Mouse (Mus musculus) retina, embryonic 14.5 days (tissue): ENCODE measurements around the gene Golga7b.

Experiments
- DNase-seq: peaks from one replicate; pipeline ENCODE4 v3.0.0-alpha.2; 2015; ENCODE audit warnings: low spot score

Gene Golga7b

GRCm38 (mm10) chr19:42247519-42247918 is at the start of gene Golga7b:
Golga7b (plus strand) TSS chr19:42247574.
- DNase-seq = no peak

- peak; percentile 51 for DNase-seq
Measured at GRCm38 (mm10) chr19:42198026-42198425, 49.3 kb upstream of the Golga7b start.

- peak; percentile 20 for DNase-seq
Measured at GRCm38 (mm10) chr19:42201696-42202381, 45.5 kb upstream of the Golga7b start, which contains the start of gene Sfrp5. Sfrp5 (minus strand) TSS chr19:42202252.

- DNase-seq = no peak
Measured at GRCm38 (mm10) chr19:42202467-42202866, 44.9 kb upstream of the Golga7b start.

- no peak for DNase-seq
Measured at GRCm38 (mm10) chr19:42204306-42204705, 43.1 kb upstream of the Golga7b start.

- DNase-seq = no peak
Measured at GRCm38 (mm10) chr19:42205201-42205600, 42.2 kb upstream of the Golga7b start.

GRCm38 (mm10) chr19:42209485-42209884 is 37.9 kb upstream of the Golga7b start:
- DNase-seq = no peak

GRCm38 (mm10) chr19:42209976-42210375 is 37.4 kb upstream of the Golga7b start:
- no peak for DNase-seq

GRCm38 (mm10) chr19:42211936-42212335 is 35.4 kb upstream of the Golga7b start:
- DNase-seq = no peak

- DNase-seq = no peak
Measured at GRCm38 (mm10) chr19:42214601-42215000, 32.8 kb upstream of the Golga7b start.

- no peak for DNase-seq
Measured at GRCm38 (mm10) chr19:42216699-42217373, 30.5 kb upstream of the Golga7b start.

- DNase-seq = peak; percentile 65
Measured at GRCm38 (mm10) chr19:42217374-42217763, 30.0 kb upstream of the Golga7b start.

GRCm38 (mm10) chr19:42226451-42226850 is 20.9 kb upstream of the Golga7b start:
- DNase-seq = no peak

GRCm38 (mm10) chr19:42229499-42230287 is 17.7 kb upstream of the Golga7b start:
- DNase-seq = no peak

- no peak for DNase-seq
Measured at GRCm38 (mm10) chr19:42230288-42230568, 17.1 kb upstream of the Golga7b start.

GRCm38 (mm10) chr19:42230986-42231385 is 16.4 kb upstream of the Golga7b start:
- DNase-seq = no peak

GRCm38 (mm10) chr19:42237602-42238340 is 9.6 kb upstream of the Golga7b start:
- no peak for DNase-seq

GRCm38 (mm10) chr19:42238341-42238715 is 9.0 kb upstream of the Golga7b start:
- no peak for DNase-seq

GRCm38 (mm10) chr19:42240881-42241280 is 6.5 kb upstream of the Golga7b start:
- DNase-seq = no peak

- DNase-seq = no peak
Measured at GRCm38 (mm10) chr19:42243401-42243800, 4.0 kb upstream of the Golga7b start.

- DNase-seq = no peak
Measured at GRCm38 (mm10) chr19:42246626-42247025, 748 bp upstream of the Golga7b start.
